Mouse (Mus musculus) thymus, adult 2 months (tissue): Measurements from ENCODE around the gene St6galnac3. TPM values are rescaled to one million over a fixed set of nuclear protein-coding genes. Genes with fewer than 3 reads are reported as not detected.

ENCODE experiments used
- DNase-seq: peaks from one replicate; pipeline ENCODE4 v3.0.0; 2021
- H3K27ac ChIP-seq: fragments of 200-500 bp; 2 replicates; pipeline ENCODE4 v1.5.1; 2012; ENCODE audit warnings: low read length, control low read depth; ENCODE audit not compliant: control insufficient read depth, insufficient read depth
- H3K27me3 ChIP-seq: fragments of 200-500 bp; 2 replicates; pipeline ENCODE4 v1.6.1; 2012; ENCODE audit warnings: mild to moderate bottlenecking, low read length, moderate library complexity, mixed read lengths; ENCODE audit not compliant: control insufficient read depth, insufficient read depth
- H3K36me3 ChIP-seq: fragments of 200-500 bp; 2 replicates; pipeline ENCODE4 v1.6.1; 2012; ENCODE audit warnings: mild to moderate bottlenecking, low read length, moderate library complexity; ENCODE audit not compliant: control insufficient read depth, insufficient read depth
- H3K4me1 ChIP-seq: fragments of 200-500 bp; replicated peaks from 2 replicates; pipeline ENCODE4 v1.6.1; 2012; ENCODE audit warnings: low read length; ENCODE audit not compliant: control insufficient read depth, insufficient read depth
- H3K4me3 ChIP-seq: fragments of 200-500 bp; 2 replicates; pipeline ENCODE4 v1.5.1; 2012; ENCODE audit warnings: mild to moderate bottlenecking, low read length, control low read depth, moderate library complexity; ENCODE audit not compliant: control insufficient read depth, insufficient read depth
- CTCF ChIP-seq: fragments of 200-500 bp; IDR thresholded peaks from 2 replicates; pipeline ENCODE4 v1.5.1; 2012; ENCODE audit warnings: mild to moderate bottlenecking, control low read depth, low read length, moderate library complexity, borderline replicate concordance; ENCODE audit not compliant: control insufficient read depth, poor library complexity, insufficient read depth; ENCODE audit errors: extremely low read depth
- POLR2A ChIP-seq: fragments of 200-500 bp; IDR thresholded peaks from 2 replicates; pipeline ENCODE4 v1.6.1; 2012; ENCODE audit warnings: mild to moderate bottlenecking, low read length, control low read depth, moderate library complexity; ENCODE audit not compliant: control insufficient read depth, poor library complexity, insufficient read depth; ENCODE audit errors: extremely low read depth
- WGBS: fragments of 180-500 bp; shearing (Covaris S2); methylation state at CpG from one replicate; pipeline ENCODE4 v1.1.7; 2018; 5-methylcytosine and 5-hydroxymethylcytosine counted together
- polyA plus RNA-seq: library from polyadenylated mRNA; depleted of rRNA; stranded (reverse); fragments of >200 nt; gene quantifications from 2 replicates; pipeline ENCODE4 v1.2.3, GENCODE M21; 2012

St6galnac3 gene
- polyA plus RNA-seq, 1 experiment, result 1.3 TPM

- Histone ChIP-seq H3K27ac (no peak overlapping the region), H3K4me1 (no peaks in the 10 kb centered on the region), H3K36me3 (no peaks in the 10 kb centered on the region), H3K27me3 (no peaks in the 10 kb centered on the region), H3K4me3 (no peak overlapping the region)
- TF ChIP-seq POLR2A, result no peak
- no peak for TF ChIP-seq CTCF
- 89% methylated on average over 3 of the region's 3 CpGs for WGBS
- no peak for DNase-seq
These were observed 118.6 kb downstream of the St6galnac3 start for GRCm38 (mm10) chr3:153606331-153606730.

GRCm38 (mm10) chr3:153605767-153606098 is 119.2 kb downstream of the St6galnac3 start:
- Histone ChIP-seq H3K4me3 (no peak overlapping the region), H3K27ac (no peak overlapping the region), H3K36me3 (no peaks in the 10 kb centered on the region), H3K27me3 (no peaks in the 10 kb centered on the region), H3K4me1 (no peaks in the 10 kb centered on the region)
- TF ChIP-seq POLR2A (no peak), CTCF (no peak)
- 93% methylated on average over 11 of the region's 11 CpGs for WGBS
- no peak for DNase-seq

- H3K36me3 ChIP-seq, result no peaks in the 10 kb centered on the region
- H3K4me3 ChIP-seq, result no peak overlapping the region
- no peak for DNase-seq
- no peak overlapping the region for H3K27ac ChIP-seq
- no peaks in the 10 kb centered on the region for H3K27me3 ChIP-seq
- H3K4me1 ChIP-seq, result no peaks in the 10 kb centered on the region
- TF ChIP-seq CTCF, result no peak
- no peak for TF ChIP-seq POLR2A
- 96% methylated on average over 19 of the region's 19 CpGs for WGBS
These were observed 119.7 kb downstream of the St6galnac3 start for GRCm38 (mm10) chr3:153605089-153605766.

GRCm38 (mm10) chr3:153599179-153599578 is 125.8 kb downstream of the St6galnac3 start:
- Histone ChIP-seq H3K4me3 (no peak overlapping the region), H3K27ac (no peak overlapping the region), H3K4me1 (no peaks in the 10 kb centered on the region), H3K27me3 (no peaks in the 10 kb centered on the region), H3K36me3 (no peaks in the 10 kb centered on the region)
- TF ChIP-seq POLR2A (no peak), CTCF (no peak)
- WGBS, result 93% methylated on average over 2 of the region's 2 CpGs
- no peak for DNase-seq

GRCm38 (mm10) chr3:153598631-153599030 is 126.3 kb downstream of the St6galnac3 start:
- 97% methylated on average over 6 of the region's 6 CpGs for WGBS
- TF ChIP-seq POLR2A (no peak), CTCF (no peak)
- Histone ChIP-seq H3K4me3 (no peak overlapping the region), H3K27me3 (no peaks in the 10 kb centered on the region), H3K4me1 (no peaks in the 10 kb centered on the region), H3K27ac (no peak overlapping the region), H3K36me3 (no peaks in the 10 kb centered on the region)
- peak; percentile 4 for DNase-seq

GRCm38 (mm10) chr3:153594531-153594930 is 130.4 kb downstream of the St6galnac3 start:
- Histone ChIP-seq H3K27me3 (no peaks in the 10 kb centered on the region), H3K4me1 (no peaks in the 10 kb centered on the region), H3K36me3 (no peaks in the 10 kb centered on the region), H3K27ac (no peak overlapping the region), H3K4me3 (no peak overlapping the region)
- WGBS, result 96% methylated on average over 9 of the region's 9 CpGs
- no peak for TF ChIP-seq POLR2A
- no peak for TF ChIP-seq CTCF
- no peak for DNase-seq

- H3K36me3 ChIP-seq, result no peaks in the 10 kb centered on the region
- no peak for TF ChIP-seq CTCF
- no peak for TF ChIP-seq POLR2A
- H3K4me1 ChIP-seq, result no peaks in the 10 kb centered on the region
- H3K4me3 ChIP-seq, result no peak overlapping the region
- H3K27ac ChIP-seq, result no peak overlapping the region
- no peaks in the 10 kb centered on the region for H3K27me3 ChIP-seq
- 91% methylated on average over 4 of the region's 4 CpGs for WGBS
- no peak for DNase-seq
These were observed 131.0 kb downstream of the St6galnac3 start for GRCm38 (mm10) chr3:153593978-153594377.
